Mouse (Mus musculus): Measurements from ENCODE around the gene Bfsp2. TPM values are rescaled to one million over a fixed set of nuclear protein-coding genes. Genes with fewer than 3 reads are reported as not detected.

Gene Bfsp2
- total RNA-seq, 2 experiments from 2014 or later = 0.35 to 0.48 TPM

DNA sequence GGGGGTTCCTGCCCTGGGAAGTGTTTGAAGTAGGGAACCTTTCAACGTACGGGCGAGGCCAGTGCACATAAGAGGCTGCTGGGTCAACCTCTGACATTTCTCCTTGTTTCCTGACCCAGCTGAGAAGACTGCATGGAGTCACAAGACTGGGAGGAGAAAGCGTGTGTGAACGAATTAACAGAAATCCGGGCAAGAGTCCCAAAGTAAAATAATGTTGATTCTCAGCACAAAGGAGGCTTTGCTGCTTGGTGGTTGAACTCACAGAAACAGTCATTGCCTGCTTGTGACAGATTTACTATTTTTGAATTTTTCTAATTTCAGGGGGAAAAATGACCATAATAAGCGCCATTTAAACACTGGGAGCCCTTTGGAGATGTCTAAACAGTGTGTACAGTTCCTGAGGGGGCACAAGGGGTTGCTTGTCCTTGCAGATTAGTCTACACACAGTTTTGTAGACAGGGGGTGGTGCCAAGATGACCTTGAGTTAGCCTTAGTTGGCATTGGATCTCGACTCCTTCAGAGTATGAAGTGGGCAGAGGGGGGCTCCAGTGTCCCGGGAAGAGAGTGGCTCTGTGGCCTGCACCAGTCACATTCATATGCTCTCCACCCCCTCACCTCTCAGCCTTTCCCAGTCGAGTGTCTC, 93.1 kb downstream of the Bfsp2 start:
- intact Hi-C loops (cut with DNase I) = no loop called here
- no peak for DNase-seq

DNA sequence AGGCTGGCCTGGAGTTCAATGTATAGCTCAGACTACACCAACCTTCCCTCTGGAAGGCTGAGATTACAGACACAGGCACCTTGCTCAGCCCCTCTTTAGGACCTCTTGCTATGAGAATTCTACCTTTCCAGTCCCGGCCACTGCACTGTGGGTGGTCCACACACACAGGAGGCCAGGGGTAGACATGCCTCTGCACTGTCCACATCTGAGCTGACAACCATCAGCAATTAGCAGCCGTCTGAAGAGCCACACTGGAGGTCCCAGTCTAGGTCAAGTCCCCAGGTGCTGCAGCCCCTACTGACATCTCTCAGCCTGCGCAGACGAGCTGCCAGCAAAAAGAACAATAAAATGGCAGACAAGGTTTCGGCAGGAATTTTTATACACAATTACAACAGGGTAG, 93.6 kb downstream of the Bfsp2 start:
- intact Hi-C loops (cut with DNase I) = no loop called here
- no peak for DNase-seq

DNA sequence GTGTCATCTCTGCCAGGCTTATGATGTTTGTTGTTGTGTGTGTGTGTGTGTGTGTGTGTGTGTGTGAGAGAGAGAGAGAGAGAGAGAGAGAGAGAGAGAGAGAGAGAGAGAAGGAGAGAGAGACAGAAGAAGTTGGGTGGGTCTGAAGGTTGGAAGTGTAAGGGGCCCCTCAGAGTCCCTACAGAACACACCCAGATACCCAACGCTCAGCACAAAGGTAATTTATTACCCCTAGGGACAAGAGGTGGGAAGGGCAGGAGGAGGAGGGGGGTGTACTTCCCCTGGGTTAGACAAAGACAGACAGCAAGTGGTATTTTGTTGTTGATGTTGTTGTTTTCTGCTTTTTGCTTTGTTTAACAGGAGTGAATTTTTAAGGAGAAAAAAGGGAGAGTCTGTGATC, 94.6 kb downstream of the Bfsp2 start:
- DNase-seq = no peak
- intact Hi-C loops (cut with DNase I) = no loop called here

DNA sequence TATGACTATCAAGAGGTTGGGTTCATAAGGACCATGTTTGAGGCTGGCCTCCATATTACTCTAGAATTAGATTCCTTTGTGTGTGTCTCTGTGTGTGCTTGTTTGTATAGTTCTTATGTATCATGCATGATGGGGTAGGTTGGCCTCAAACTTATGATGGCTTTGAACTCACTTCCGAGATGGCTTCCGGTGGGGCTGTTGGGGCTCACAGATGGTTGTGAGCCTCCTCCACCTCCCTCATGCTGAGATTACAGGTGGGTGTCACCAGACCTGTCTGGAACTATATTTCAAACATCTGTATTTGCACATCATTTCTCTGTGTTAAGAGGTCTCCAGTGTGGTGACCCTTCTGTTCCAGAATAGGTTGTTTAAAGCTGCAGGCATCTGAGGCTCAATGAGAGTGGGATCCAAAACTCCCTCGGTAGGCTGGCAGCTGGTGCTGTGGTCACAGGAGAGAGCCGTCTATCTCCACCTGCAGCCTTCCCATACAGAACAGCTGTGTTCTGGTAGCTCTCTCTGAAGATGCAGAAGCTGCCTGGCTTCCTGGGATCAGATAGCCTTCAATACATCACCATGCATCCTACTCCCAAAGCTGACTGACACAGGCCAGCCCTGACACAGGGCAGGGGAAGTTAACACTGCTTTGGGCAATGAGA, 96.0 kb downstream of the Bfsp2 start:
- no peak for DNase-seq
- intact Hi-C loops (cut with DNase I) = no loop called here

DNA sequence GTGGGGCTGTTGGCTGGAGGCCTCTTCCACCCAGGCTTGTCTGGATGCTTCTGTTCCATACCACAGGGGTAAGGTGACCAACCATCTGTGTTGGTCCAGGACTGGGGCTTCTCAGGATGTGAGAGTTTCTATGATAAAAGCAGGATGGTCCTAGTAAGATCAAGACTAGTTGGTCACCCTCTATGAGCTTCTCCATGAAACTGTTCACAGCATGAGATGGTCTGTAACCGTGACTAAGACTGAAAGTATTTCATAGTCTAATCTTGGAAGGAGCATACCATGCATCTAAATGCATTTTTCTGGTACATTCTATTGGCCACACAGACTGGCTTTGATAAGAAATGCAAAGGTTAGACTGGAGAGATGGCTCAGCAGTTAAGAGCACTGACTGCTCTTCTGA, 96.6 kb downstream of the Bfsp2 start:
- DNase-seq = no peak
- intact Hi-C loops (cut with DNase I) = no loop called here

DNA sequence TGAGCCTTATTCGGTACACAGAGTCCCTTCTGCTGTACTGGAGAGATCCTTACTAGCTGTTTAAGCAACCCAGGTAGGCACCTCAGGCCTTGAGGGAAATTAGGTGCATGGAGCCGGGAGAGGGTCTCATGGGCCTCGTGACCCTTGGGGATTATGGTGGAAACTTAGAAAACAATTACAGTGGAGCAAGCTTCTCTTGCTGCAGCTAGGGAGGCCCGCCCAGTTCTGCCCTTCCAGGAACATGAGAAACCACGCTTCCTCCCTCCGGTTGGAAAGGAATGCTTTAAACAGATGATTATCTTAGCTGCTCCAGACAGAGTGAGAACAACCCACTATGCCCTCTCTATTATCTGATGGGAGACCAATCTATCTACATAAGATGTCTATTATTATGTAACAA, 97.2 kb downstream of the Bfsp2 start:
- intact Hi-C loops (cut with DNase I) = no loop called here
- no peak for DNase-seq

DNA sequence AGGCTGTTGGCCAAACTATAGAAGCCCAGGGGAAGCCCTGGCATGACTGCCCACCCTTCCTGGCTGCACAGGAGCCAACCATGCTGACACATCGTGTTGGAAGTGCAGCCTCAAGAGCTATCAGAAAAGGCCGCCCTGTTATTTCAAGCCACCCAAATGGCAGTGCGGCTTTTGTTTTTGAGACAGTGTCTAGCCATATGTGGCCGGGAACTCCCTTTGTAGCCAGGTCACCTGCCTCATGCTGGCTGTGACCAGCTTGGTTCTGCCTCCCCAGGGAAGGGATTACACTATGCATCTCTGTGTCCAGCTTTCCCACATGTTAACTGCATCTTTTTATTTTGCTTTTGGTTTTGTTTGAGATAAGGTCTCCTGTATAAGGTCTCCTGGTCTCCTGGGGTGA, 99.7 kb downstream of the Bfsp2 start:
- intact Hi-C loops (cut with DNase I) = no loop called here
- DNase-seq = no peak

DNA sequence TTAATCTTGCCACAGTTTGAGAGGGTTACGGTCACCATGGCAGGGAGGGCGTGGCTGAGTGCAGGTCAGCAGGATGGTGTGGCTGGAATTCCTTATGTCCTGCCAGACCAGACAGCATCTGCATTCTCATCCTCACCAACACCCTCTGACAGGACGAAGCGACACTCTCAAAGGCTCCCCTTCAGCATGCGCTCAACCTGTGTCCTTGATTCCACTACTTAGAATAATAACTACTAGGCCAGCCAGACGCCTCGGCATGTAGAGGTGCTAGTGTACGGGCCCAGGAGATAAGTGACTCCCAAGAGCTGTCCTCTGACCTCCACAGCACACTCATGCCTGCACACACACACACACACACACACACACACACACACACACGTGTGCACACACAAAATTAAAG, 101.0 kb downstream of the Bfsp2 start:
- no peak for DNase-seq
- intact Hi-C loops (cut with DNase I) = no loop called here

DNA sequence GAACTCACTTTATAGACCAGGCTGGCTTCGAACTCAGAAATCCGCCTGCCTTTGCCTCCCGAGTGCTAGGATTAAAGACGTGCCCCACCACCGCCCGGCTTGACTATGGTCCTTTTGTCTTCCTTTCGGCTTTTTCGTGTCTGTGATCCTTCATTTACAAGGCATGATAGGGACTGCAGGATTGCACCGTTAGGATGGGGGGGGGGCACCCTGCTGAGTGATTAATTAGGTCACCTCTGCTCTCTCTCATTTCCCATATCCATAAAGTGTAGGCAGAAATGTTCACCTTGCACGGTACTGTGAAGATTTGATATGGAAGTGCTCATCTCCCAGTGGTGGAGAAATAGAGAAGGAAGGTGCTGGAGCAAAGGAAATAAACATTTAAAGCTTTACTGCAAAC, 101.5 kb downstream of the Bfsp2 start:
- intact Hi-C loops (cut with DNase I) = no loop called here

DNA sequence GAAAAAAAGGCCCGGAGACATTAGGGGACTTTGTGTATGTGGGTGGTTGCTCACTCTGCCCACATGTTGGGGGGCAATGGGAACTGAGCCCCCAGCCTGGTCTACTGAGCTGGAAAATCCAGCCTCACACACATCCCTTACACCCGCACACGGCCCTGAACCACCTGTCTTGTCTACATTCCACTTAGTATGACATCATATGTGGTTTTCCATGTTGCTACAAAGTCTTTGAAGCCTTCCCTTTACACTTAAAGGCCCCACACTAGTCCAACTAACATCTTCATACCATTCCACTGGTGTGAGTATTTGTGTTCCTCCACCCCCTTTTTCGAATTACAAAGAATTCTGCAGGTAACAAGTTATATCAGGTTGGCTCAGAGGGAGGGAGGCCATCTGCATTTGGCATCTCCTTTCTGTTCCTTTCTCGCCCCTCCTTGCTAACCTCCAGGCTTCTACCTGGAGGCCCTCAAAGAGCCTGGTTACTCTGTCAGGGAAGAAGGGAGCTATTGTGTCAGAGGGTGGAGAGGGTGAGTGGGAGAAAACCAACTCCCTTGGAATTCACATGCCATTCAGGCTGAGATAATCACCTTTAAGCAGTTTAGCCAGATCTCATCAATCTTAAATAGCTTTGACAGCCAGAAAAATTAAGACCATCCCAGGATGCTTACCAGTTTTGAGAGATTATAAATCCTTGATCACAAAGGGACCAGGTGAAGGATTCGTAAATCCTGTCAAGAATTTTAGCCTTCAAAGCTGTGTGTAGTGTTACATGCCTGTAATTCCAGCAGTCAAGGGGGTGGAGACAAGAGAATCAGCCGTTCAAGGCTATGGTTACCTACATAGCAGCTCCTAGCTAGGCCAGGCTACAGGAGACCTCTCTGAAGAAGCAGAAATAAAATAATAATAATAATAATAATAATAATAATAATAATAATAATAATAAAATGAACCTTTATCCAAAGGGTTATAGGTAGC, 103.6 kb downstream of the Bfsp2 start:
- intact Hi-C loops (cut with DNase I) = no loop called here
- DNase-seq = no peak

More for the DNA sequence above, 101.5 kb downstream of the Bfsp2 start:
- DNase-seq = no peak

Other genes starting within 250 kb of the Bfsp2 start
- 10 to 100 TPM; 29.4 to 36.3 TPM for gene Trf, start 250.0 kb downstream of the Bfsp2 start, total RNA-seq (2021)
- under 1 TPM; 0.27 to 0.50 TPM for gene 1300017J02Rik, start 175.3 kb downstream of the Bfsp2 start, total RNA-seq (2021)
- gene Topbp1, start 175.2 kb downstream of the Bfsp2 start, total RNA-seq (2021) = 10 to 100 TPM; 26.8 to 26.9 TPM
- 100 to 1,000 TPM; 111 to 137 TPM for gene Cdv3, start 114.6 kb downstream of the Bfsp2 start, total RNA-seq (2021)

Measured in heart, postnatal 10 days (tissue).